Mouse (Mus musculus) layer of hippocampus, postnatal 14 days (tissue): ENCODE measurements around the gene Wdr26. TPM values are rescaled to one million over a fixed set of nuclear protein-coding genes. Genes with fewer than 3 reads are reported as not detected.

Source experiments
- DNase-seq, 2 experiments: peaks; one replicate each; pipeline ENCODE4 v3.0.0; 2021 to 2022; ENCODE audit warnings: low spot score in 2 of 2, mixed read lengths in 1 of 2
- total RNA-seq, 2 experiments: library from RNA; stranded (reverse); gene quantifications; 2 replicates each; pipeline ENCODE4 v1.2.3; 2021

Gene Wdr26
- total RNA-seq, 2 experiments from 2014 or later: 132 to 143 TPM

- no peak for DNase-seq
These were observed 41.6 kb downstream of the Wdr26 start for GRCm38 (mm10) chr1:181170210-181170609.

- no peak for DNase-seq
These were observed 43.4 kb downstream of the Wdr26 start for GRCm38 (mm10) chr1:181168377-181168776.

GRCm38 (mm10) chr1:181167816-181168215 lies 44.0 kb downstream of the Wdr26 start:
- DNase-seq: no peak

- no peak for DNase-seq
These were observed 60.3 kb downstream of the Wdr26 start for GRCm38 (mm10) chr1:181151541-181151940.

GRCm38 (mm10) chr1:181150827-181151534 lies 60.8 kb downstream of the Wdr26 start:
- peak; percentile 86 to 94 for DNase-seq

GRCm38 (mm10) chr1:181150431-181150826 lies 61.4 kb downstream of the Wdr26 start:
- no peak for DNase-seq

- DNase-seq: no peak
These were observed 62.3 kb downstream of the Wdr26 start for GRCm38 (mm10) chr1:181149373-181150017.

GRCm38 (mm10) chr1:181148540-181148939 lies 63.3 kb downstream of the Wdr26 start:
- no peak for DNase-seq

GRCm38 (mm10) chr1:181146187-181146586 lies 65.6 kb downstream of the Wdr26 start:
- no peak for DNase-seq

GRCm38 (mm10) chr1:181144966-181145365 lies 66.8 kb downstream of the Wdr26 start:
- DNase-seq: no peak

- DNase-seq: peak; percentile 92 to 96
These were observed 67.6 kb downstream of the Wdr26 start, which contains the start of the genes Nvl and Cnih4 for GRCm38 (mm10) chr1:181143950-181144836. Gene Nvl, minus strand, starts transcription at chr1:181144204. Gene Cnih4, plus strand, starts transcription at chr1:181144693.

- DNase-seq: no peak
These were observed 68.2 kb downstream of the Wdr26 start for GRCm38 (mm10) chr1:181143609-181143949.

GRCm38 (mm10) chr1:181138730-181139129 lies 73.1 kb downstream of the Wdr26 start:
- no peak for DNase-seq

GRCm38 (mm10) chr1:181131915-181132314 lies 79.9 kb downstream of the Wdr26 start:
- no peak for DNase-seq

- DNase-seq: no peak
These were observed 85.0 kb downstream of the Wdr26 start for GRCm38 (mm10) chr1:181126766-181127165.

- DNase-seq: no peak
These were observed 85.9 kb downstream of the Wdr26 start for GRCm38 (mm10) chr1:181125916-181126315.

- DNase-seq: no peak
These were observed 87.7 kb downstream of the Wdr26 start for GRCm38 (mm10) chr1:181124145-181124544.

Other genes with a start within 250 kb of the Wdr26 start
- gene Ephx1, start 191.1 kb downstream of the Wdr26 start, total RNA-seq: 10 to 100 TPM; 19.7 to 28.3 TPM
- gene 9130409I23Rik, start 160.8 kb downstream of the Wdr26 start, total RNA-seq: not detected
- gene Nvl, start 67.8 kb downstream of the Wdr26 start, total RNA-seq: 10 to 100 TPM; 26.2 to 30.1 TPM
- 10 to 100 TPM; 26.3 to 26.8 TPM for gene Cnih4, start 67.3 kb downstream of the Wdr26 start, total RNA-seq
- 10 to 100 TPM; 44.0 to 54.4 TPM for gene Cnih3, start 140.6 kb upstream of the Wdr26 start, total RNA-seq